Mouse (Mus musculus) liver, adult 10 weeks (tissue): ENCODE measurements around the gene 4930524B15Rik. TPM values are rescaled to one million over a fixed set of nuclear protein-coding genes. Genes with fewer than 3 reads are reported as not detected.

Experiments used
- polyA plus RNA-seq: library from polyadenylated mRNA; stranded (reverse); fragments of 350-450 nt; fragmentation: Illumina TruSeq; extraction: RNeasy Lipid Tissue Mini Kit (QIAGEN cat#74804); gene quantifications from one replicate; pipeline ENCODE4 v1.2.3, GENCODE M21; 2014; ENCODE audit warnings: low read depth, low replicate concordance

The 4930524B15Rik gene
- not detected for polyA plus RNA-seq

DNA sequence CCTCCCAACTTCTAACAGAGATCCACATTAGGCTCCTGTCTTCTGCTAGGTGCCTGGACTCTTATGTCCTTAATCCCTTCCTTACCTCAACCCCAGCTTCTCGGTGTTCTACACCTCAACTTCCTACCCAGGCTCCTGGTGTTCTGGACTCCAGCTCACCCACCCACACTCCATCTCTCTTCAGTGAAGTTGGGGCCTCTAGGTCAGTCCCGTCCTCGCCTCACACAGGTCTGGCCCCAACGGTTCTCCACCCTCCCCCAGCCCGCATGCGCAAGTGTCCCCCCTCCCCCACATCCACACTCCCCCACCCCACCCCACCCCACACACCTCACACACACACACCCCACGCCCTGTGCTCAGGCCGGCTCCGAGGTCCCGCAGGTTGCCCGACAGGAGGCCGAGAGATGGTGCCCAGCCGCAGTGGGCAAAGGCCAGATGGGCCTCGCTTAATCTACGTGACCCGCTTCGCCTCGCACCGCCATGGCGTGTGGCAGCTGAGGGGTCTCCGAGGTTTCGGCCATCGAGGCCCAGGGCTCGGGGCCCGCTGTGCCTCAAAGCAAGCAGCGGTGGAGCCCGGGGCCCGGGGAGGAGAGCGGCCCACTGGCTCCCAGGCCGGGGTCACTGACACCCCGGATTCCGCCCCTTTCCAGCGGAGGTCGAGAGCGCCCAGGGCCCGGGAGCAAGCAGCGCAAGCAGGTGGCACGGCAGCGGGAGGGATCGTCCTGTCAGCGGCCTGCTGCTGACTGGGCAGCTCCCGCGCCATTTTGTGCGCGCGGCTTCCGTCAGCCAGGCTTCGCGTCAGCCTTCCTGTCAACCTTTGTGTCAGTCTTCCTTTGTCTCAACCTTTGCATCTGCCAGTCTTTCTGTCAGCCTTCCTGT lies at the start of gene 4930524B15Rik:
Gene 4930524B15Rik, plus strand, starts transcription at position 337 of the 879 bp plus-strand sequence.

DNA sequence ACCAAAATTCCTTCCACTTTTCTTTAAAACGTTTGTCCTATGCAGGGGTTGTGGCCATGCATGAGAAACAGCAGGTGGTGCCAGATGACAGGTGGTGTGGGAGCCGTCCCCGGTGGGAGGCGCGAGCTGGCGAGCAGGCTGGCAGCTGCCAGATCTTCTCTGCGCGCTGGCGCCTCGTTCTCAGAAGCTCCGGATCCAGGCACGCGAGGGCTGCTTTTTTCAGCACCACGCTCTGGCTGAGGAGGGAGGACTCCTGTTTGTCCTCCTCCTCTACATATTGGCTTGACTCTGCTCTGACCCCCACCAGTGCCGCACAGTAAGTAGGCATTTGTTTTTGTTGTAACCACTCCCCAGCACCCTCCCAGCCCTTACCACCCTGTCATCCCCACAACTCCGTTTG lies 34.9 kb downstream of the 4930524B15Rik start, which contains the start of gene Nsg2:
Gene Nsg2, plus strand, starts transcription at position 183 of the 400 bp plus-strand sequence.

Other genes starting within 250 kb of the 4930524B15Rik start
- 118 TPM for gene Cpeb4, start 93.4 kb upstream of the 4930524B15Rik start, polyA plus RNA-seq
- gene Nsg2, start 34.9 kb downstream of the 4930524B15Rik start, polyA plus RNA-seq, result not detected
- not detected for gene Il9r, start 234.7 kb downstream of the 4930524B15Rik start, polyA plus RNA-seq
- gene Snrnp25, start 239.8 kb downstream of the 4930524B15Rik start, polyA plus RNA-seq, result 1.4 TPM